Mouse (Mus musculus): ENCODE data around the gene Bcl2l11. TPM values are rescaled to one million over a fixed set of nuclear protein-coding genes. Genes with fewer than 3 reads are reported as not detected.

The Bcl2l11 gene
- total and polyA plus RNA-seq, 3 experiments = 2.3 to 6.3 TPM; not detected in 1

DNA sequence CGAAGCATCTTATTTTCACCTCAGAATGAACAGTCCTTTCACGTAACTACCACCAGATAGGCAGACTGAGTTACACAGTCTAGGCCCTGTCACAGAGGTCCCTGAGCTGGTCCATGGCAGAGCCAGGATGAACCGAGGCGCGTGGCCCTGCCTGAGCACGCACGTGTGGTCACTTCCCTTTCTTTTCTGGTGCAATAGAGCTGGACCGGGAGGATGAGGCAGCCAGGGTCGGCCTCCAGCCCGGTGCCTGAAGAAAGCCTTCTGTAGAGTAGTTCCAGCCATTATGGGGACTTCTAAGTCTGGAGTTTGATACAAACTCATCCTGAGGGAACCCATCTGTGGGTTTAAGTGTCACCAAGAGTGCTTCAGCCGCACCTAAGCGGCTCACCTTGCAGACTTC lies 42.1 kb downstream of the Bcl2l11 start:
- no peak for TF ChIP-seq TCF12 (IDR thresholded peaks at IDR 0.05; ENCODE audit: low read depth, low read length)
- no peak for TF ChIP-seq MAFK (IDR thresholded peaks at IDR 0.05; ENCODE audit: borderline replicate concordance, low read depth, low read length)
- TF ChIP-seq MEF2A (IDR thresholded peaks at IDR 0.05; ENCODE audit: extremely low read depth, insufficient replicate concordance, low read depth, low read length, poor library complexity, severe bottlenecking) = no peak
- no peak for TF ChIP-seq SIN3A (IDR thresholded peaks at IDR 0.05; ENCODE audit: low read length)
- TF ChIP-seq NRF1 (IDR thresholded peaks at IDR 0.05; ENCODE audit: insufficient read depth, low read depth, low read length, poor library complexity, severe bottlenecking) = no peak
- TF ChIP-seq ZKSCAN1 (IDR thresholded peaks at IDR 0.05; ENCODE audit: low read depth, low read length) = no peak
- TF ChIP-seq MYC (IDR thresholded peaks at IDR 0.05; ENCODE audit: low read depth, low read length) = no peak
- TF ChIP-seq GATA1 (IDR thresholded peaks at IDR 0.05; ENCODE audit: low read depth, low read length) = no peak
- Histone ChIP-seq H3K79me2 (ENCODE audit: control insufficient read depth, insufficient read depth, low read length, poor library complexity) (no peaks in the 10 kb centered on the region), H3K36me3 (ENCODE audit: control insufficient read depth in 1 of 2, insufficient read depth in 2 of 2, low read length in 2 of 2) (peaks cover 0 to 13% of the 10 kb centered on the region in 2 experiments; a peak in 2 of 4 replicates), H3K9ac (ENCODE audit: control insufficient read depth, low read depth, low read length, poor library complexity, severe bottlenecking) (no peak overlapping the region), H3K4me1 (ENCODE audit: control insufficient read depth in 1 of 2, insufficient read depth in 2 of 2, low read length in 2 of 2) (peaks cover 5 to 23% of the 10 kb centered on the region in 2 experiments), H3K27ac (ENCODE audit: control insufficient read depth, low read depth, low read length) (no peak overlapping the region), H3K27me3 (ENCODE audit: control insufficient read depth in 1 of 2, insufficient read depth in 2 of 2, low read length in 2 of 2) (no peaks in the 10 kb centered on the region), H3K4me3 (ENCODE audit: control insufficient read depth in 1 of 2, insufficient read depth in 1 of 2, low read depth in 2 of 2, low read length in 2 of 2) (no peak overlapping the region), H3K9me3 (replicated peaks; ENCODE audit: insufficient read depth, low read length) (no peaks in the 10 kb centered on the region)
- DNase-seq (ENCODE audit: low read depth, low spot score) = no peak

DNA sequence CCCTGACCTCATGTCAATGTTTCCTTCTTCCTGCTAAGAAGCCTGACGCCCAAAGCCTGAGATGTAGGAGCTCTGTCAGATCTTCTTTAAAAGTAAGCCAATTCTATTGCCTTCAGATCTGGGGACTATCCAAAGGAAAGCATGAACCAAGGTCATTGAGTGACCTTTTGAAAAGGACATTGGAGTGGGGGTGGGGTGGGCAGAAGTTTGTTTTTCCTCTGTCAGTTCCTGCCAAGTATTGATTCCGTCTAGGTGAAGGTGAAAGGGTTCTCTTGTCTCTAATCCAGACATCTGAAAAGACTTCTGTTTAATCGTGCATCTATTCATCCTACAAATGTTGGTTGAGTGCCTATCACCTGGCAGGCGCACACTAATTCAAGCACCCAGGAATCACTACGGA lies 43.6 kb downstream of the Bcl2l11 start:
- Histone ChIP-seq H3K9me3 (replicated peaks; ENCODE audit: insufficient read depth, low read length) (no peaks in the 10 kb centered on the region), H3K27me3 (ENCODE audit: control insufficient read depth in 1 of 2, insufficient read depth in 2 of 2, low read length in 2 of 2) (no peaks in the 10 kb centered on the region), H3K36me3 (ENCODE audit: control insufficient read depth in 1 of 2, insufficient read depth in 2 of 2, low read length in 2 of 2) (peaks cover 0 to 13% of the 10 kb centered on the region in 2 experiments; a peak in 2 of 4 replicates), H3K27ac (ENCODE audit: control insufficient read depth, low read depth, low read length) (no peak overlapping the region), H3K9ac (ENCODE audit: control insufficient read depth, low read depth, low read length, poor library complexity, severe bottlenecking) (no peak overlapping the region), H3K4me3 (ENCODE audit: control insufficient read depth in 1 of 2, insufficient read depth in 1 of 2, low read depth in 2 of 2, low read length in 2 of 2) (peak overlapping the region in 1 of 2 experiments; percentile 35; a peak in 1 of 4 replicates), H3K4me1 (ENCODE audit: control insufficient read depth in 1 of 2, insufficient read depth in 2 of 2, low read length in 2 of 2) (peaks cover 5 to 23% of the 10 kb centered on the region in 2 experiments), H3K79me2 (ENCODE audit: control insufficient read depth, insufficient read depth, low read length, poor library complexity) (no peaks in the 10 kb centered on the region)
- DNase-seq (ENCODE audit: low read depth, low spot score) = no peak
- no peak for TF ChIP-seq ZC3H11A (IDR thresholded peaks at IDR 0.05; ENCODE audit: low read depth, low read length)
- no peak for TF ChIP-seq MAX (IDR thresholded peaks at IDR 0.05; ENCODE audit: low read length)
- TF ChIP-seq CHD2 (IDR thresholded peaks at IDR 0.05; ENCODE audit: low read length) = no peak
- TF ChIP-seq SMC3 (IDR thresholded peaks at IDR 0.05; ENCODE audit: low read depth, low read length) = no peak
- TF ChIP-seq RCOR1 (IDR thresholded peaks at IDR 0.05; ENCODE audit: low read depth, low read length) = no peak
- TF ChIP-seq E2F4 (IDR thresholded peaks at IDR 0.05; ENCODE audit: borderline replicate concordance, low read depth, low read length) = no peak
- TF ChIP-seq USF1 (IDR thresholded peaks at IDR 0.05; ENCODE audit: low read depth, low read length) = no peak
- TF ChIP-seq SIN3A (IDR thresholded peaks at IDR 0.05; ENCODE audit: low read length) = no peak
- TF ChIP-seq GATA1 (IDR thresholded peaks at IDR 0.05; ENCODE audit: low read depth, low read length) = no peak
- no peak for TF ChIP-seq JUND (IDR thresholded peaks at IDR 0.05; ENCODE audit: low read depth, low read length)
- TF ChIP-seq ELF1 (IDR thresholded peaks at IDR 0.05; ENCODE audit: low read depth, low read length) = no peak
